Mouse (Mus musculus) forebrain, embryonic 10.5 days (tissue): ENCODE measurements at regions not wholly inside any gene's neighbourhood (a gene's known extent, or its start where the extent isn't known, plus 50 kb on each side); places are given as distances from the start of the nearest gene placed in this dataset.
A peak's percentile ranks its signal among the peaks of the same experiment; 100 is the strongest.

Experiments
- DNase-seq: peaks from one replicate; pipeline ENCODE4 v3.0.0-alpha.2; 2017; ENCODE audit warnings: low spot score; ENCODE audit errors: extremely low spot score
- H3K27ac ChIP-seq: fragments of 300-500 bp; sonication (generic); 2 replicates; pipeline ENCODE4 v1.5.1; 2016; ENCODE audit warnings: mild to moderate bottlenecking
- H3K27me3 ChIP-seq: fragments of 300-500 bp; sonication (generic); 2 replicates; pipeline ENCODE4 v1.6.1; 2016; ENCODE audit warnings: mild to moderate bottlenecking; ENCODE audit not compliant: poor library complexity, severe bottlenecking
- H3K36me3 ChIP-seq: fragments of 300-500 bp; sonication (generic); replicated peaks from 2 replicates; pipeline ENCODE4 v1.6.1; 2016; ENCODE audit warnings: mild to moderate bottlenecking, moderate library complexity
- H3K4me1 ChIP-seq: fragments of 300-500 bp; sonication (generic); 2 replicates; pipeline ENCODE4 v1.6.1; 2016
- H3K4me3 ChIP-seq: fragments of 300-500 bp; sonication (generic); 2 replicates; pipeline ENCODE4 v1.5.1; 2016; ENCODE audit warnings: mild to moderate bottlenecking, moderate library complexity
- H3K9me3 ChIP-seq: fragments of 300-500 bp; sonication (generic); 2 replicates; pipeline ENCODE4 v1.6.1; 2016; ENCODE audit warnings: mild to moderate bottlenecking, moderate library complexity
- WGBS: fragments of 180-500 bp; shearing (Covaris S2); methylation state at CpG from one replicate; pipeline ENCODE4 v1.1.7; 2016; 5-methylcytosine and 5-hydroxymethylcytosine counted together

- Histone ChIP-seq H3K9me3 (no peaks in the 10 kb centered on the region), H3K27ac (no peak overlapping the region), H3K36me3 (no peaks in the 10 kb centered on the region), H3K4me3 (no peak overlapping the region), H3K4me1 (peaks cover 10% of the 10 kb centered on the region; the same call in 1 of the 2 replicates), H3K27me3 (peaks cover 9% of the 10 kb centered on the region; the same call in 1 of the 2 replicates)
- WGBS: 15% methylated on average over 6 of the region's 6 CpGs
- DNase-seq: peak; percentile 90
Measured at GRCm38 (mm10) chr12:117385072-117385666, 131.1 kb upstream of the Rapgef5 start.

- no peak for DNase-seq
- no peaks in the 10 kb centered on the region for H3K9me3 ChIP-seq
- no peak overlapping the region for H3K27ac ChIP-seq
- no peak overlapping the region for H3K4me3 ChIP-seq
- H3K4me1 ChIP-seq: peaks cover 9% of the 10 kb centered on the region; the same call in 1 of the 2 replicates
- peaks cover 9% of the 10 kb centered on the region; the same call in 1 of the 2 replicates for H3K27me3 ChIP-seq
- H3K36me3 ChIP-seq: no peaks in the 10 kb centered on the region
- WGBS: 90% methylated on average over 1 of the region's 1 CpGs
Measured at GRCm38 (mm10) chr12:117385697-117386096, 130.6 kb upstream of the Rapgef5 start.

- H3K27me3 ChIP-seq: peaks cover 9% of the 10 kb centered on the region; the same call in 1 of the 2 replicates
- 0 out of 2 replicates have a peak, but pooled peaks cover 3% of the 10 kb centered on the region for H3K4me1 ChIP-seq
- H3K4me3 ChIP-seq: no peak overlapping the region
- no peaks in the 10 kb centered on the region for H3K9me3 ChIP-seq
- H3K27ac ChIP-seq: no peak overlapping the region
- 90% methylated on average over 9 of the region's 9 CpGs for WGBS
- no peaks in the 10 kb centered on the region for H3K36me3 ChIP-seq
- DNase-seq: no peak
Measured at GRCm38 (mm10) chr12:117386957-117387356, 129.3 kb upstream of the Rapgef5 start.

GRCm38 (mm10) chr12:117389516-117390347 lies 126.5 kb upstream of the Rapgef5 start:
- H3K27ac ChIP-seq: no peak overlapping the region
- H3K9me3 ChIP-seq: no peaks in the 10 kb centered on the region
- H3K36me3 ChIP-seq: no peaks in the 10 kb centered on the region
- no peak overlapping the region for H3K4me3 ChIP-seq
- 0 out of 2 replicates have a peak, but pooled peaks cover 3% of the 10 kb centered on the region for H3K4me1 ChIP-seq
- no peak for DNase-seq
- peaks cover 9% of the 10 kb centered on the region; the same call in 1 of the 2 replicates for H3K27me3 ChIP-seq
- 93% methylated on average over 7 of the region's 7 CpGs for WGBS

- Histone ChIP-seq H3K27me3 (0 out of 2 replicates have a peak, but pooled peaks cover 4% of the 10 kb centered on the region), H3K4me3 (no peak overlapping the region), H3K4me1 (no peaks in the 10 kb centered on the region), H3K9me3 (no peaks in the 10 kb centered on the region), H3K36me3 (no peaks in the 10 kb centered on the region), H3K27ac (no peak overlapping the region)
- 97% methylated on average over 3 of the region's 3 CpGs for WGBS
- DNase-seq: no peak
Measured at GRCm38 (mm10) chr12:117397512-117397911, 118.8 kb upstream of the Rapgef5 start.

- H3K27ac ChIP-seq: no peak overlapping the region
- WGBS: 9% methylated on average over 7 of the region's 7 CpGs
Measured at GRCm38 (mm10) chr12:117403513-117404156, 112.6 kb upstream of the Rapgef5 start.

GRCm38 (mm10) chr12:117404157-117404752 lies 112.0 kb upstream of the Rapgef5 start:
- no peak overlapping the region for H3K4me3 ChIP-seq
- H3K9me3 ChIP-seq: no peaks in the 10 kb centered on the region
- 0 out of 2 replicates have a peak, but pooled peaks cover 4% of the 10 kb centered on the region for H3K27me3 ChIP-seq
- no peak for DNase-seq
- 60% methylated on average over 5 of the region's 5 CpGs for WGBS
- H3K36me3 ChIP-seq: no peaks in the 10 kb centered on the region
- H3K27ac ChIP-seq: no peak overlapping the region
- peaks cover 6% of the 10 kb centered on the region; the same call in 1 of the 2 replicates for H3K4me1 ChIP-seq

More at GRCm38 (mm10) chr12:117403513-117404156, 112.6 kb upstream of the Rapgef5 start:
- Histone ChIP-seq H3K27me3 (0 out of 2 replicates have a peak, but pooled peaks cover 4% of the 10 kb centered on the region), H3K9me3 (no peaks in the 10 kb centered on the region), H3K4me1 (peaks cover 6% of the 10 kb centered on the region; the same call in 1 of the 2 replicates), H3K36me3 (no peaks in the 10 kb centered on the region), H3K4me3 (no peak overlapping the region)
- peak; percentile 72 for DNase-seq

GRCm38 (mm10) chr12:117406832-117407231 lies 109.4 kb upstream of the Rapgef5 start:
- Histone ChIP-seq H3K36me3 (no peaks in the 10 kb centered on the region), H3K4me3 (no peak overlapping the region), H3K27ac (no peak overlapping the region), H3K9me3 (no peaks in the 10 kb centered on the region), H3K27me3 (no peaks in the 10 kb centered on the region), H3K4me1 (peaks cover 14% of the 10 kb centered on the region)
- DNase-seq: no peak
- WGBS: 93% methylated on average over 9 of the region's 9 CpGs

GRCm38 (mm10) chr12:117410604-117411003 lies 105.7 kb upstream of the Rapgef5 start:
- Histone ChIP-seq H3K9me3 (no peaks in the 10 kb centered on the region), H3K27ac (no peak overlapping the region)

GRCm38 (mm10) chr12:117412257-117412656 lies 104.0 kb upstream of the Rapgef5 start:
- no peak overlapping the region for H3K27ac ChIP-seq
- H3K9me3 ChIP-seq: no peaks in the 10 kb centered on the region
- 81% methylated on average over 6 of the region's 6 CpGs for WGBS
- no peaks in the 10 kb centered on the region for H3K36me3 ChIP-seq
- DNase-seq: no peak
- no peak overlapping the region for H3K4me3 ChIP-seq
- no peaks in the 10 kb centered on the region for H3K27me3 ChIP-seq
- peaks cover 16% of the 10 kb centered on the region for H3K4me1 ChIP-seq

More at GRCm38 (mm10) chr12:117410604-117411003, 105.7 kb upstream of the Rapgef5 start:
- no peak overlapping the region for H3K4me3 ChIP-seq
- DNase-seq: no peak
- no peaks in the 10 kb centered on the region for H3K27me3 ChIP-seq
- H3K4me1 ChIP-seq: peaks cover 16% of the 10 kb centered on the region
- WGBS: 43% methylated on average over 1 of the region's 1 CpGs
- no peaks in the 10 kb centered on the region for H3K36me3 ChIP-seq

- H3K27me3 ChIP-seq: no peaks in the 10 kb centered on the region
- DNase-seq: no peak
- H3K9me3 ChIP-seq: no peaks in the 10 kb centered on the region
- 58% methylated on average over 2 of the region's 2 CpGs for WGBS
- H3K27ac ChIP-seq: peak overlapping the region; percentile 69
- peaks cover 16% of the 10 kb centered on the region for H3K4me1 ChIP-seq
- H3K36me3 ChIP-seq: no peaks in the 10 kb centered on the region
- no peak overlapping the region for H3K4me3 ChIP-seq
Measured at GRCm38 (mm10) chr12:117412779-117413505, 103.3 kb upstream of the Rapgef5 start.

- Histone ChIP-seq H3K4me1 (peaks cover 16% of the 10 kb centered on the region), H3K27me3 (no peaks in the 10 kb centered on the region), H3K36me3 (no peaks in the 10 kb centered on the region), H3K4me3 (no peak overlapping the region), H3K27ac (no peak overlapping the region), H3K9me3 (no peaks in the 10 kb centered on the region)
- WGBS: 87% methylated on average over 2 of the region's 2 CpGs
- no peak for DNase-seq
Measured at GRCm38 (mm10) chr12:117414020-117414419, 102.3 kb upstream of the Rapgef5 start.
